Mouse (Mus musculus) hindbrain, postnatal 0 days (tissue): Measurements from ENCODE around the gene Frem3. TPM values are rescaled to one million over a fixed set of nuclear protein-coding genes. Genes with fewer than 3 reads are reported as not detected.
A peak's percentile ranks its signal among the peaks of the same experiment; 100 is the strongest.

ENCODE experiments used
- ATAC-seq: fragments of 200-750 bp; cut with Nextera tagmentation; 2 replicates; pipeline ENCODE4 v1.8.0; 2017; ENCODE audit warnings: mild to moderate bottlenecking, moderate TSS enrichment, moderate library complexity
- DNase-seq: peaks from one replicate; pipeline ENCODE4 v3.0.0-alpha.2; 2015; ENCODE audit warnings: low spot score
- H3K27ac ChIP-seq: fragments of 300-500 bp; sonication (generic); 2 replicates; pipeline ENCODE4 v1.5.1; 2014; ENCODE audit warnings: mild to moderate bottlenecking
- H3K27me3 ChIP-seq: fragments of 300-500 bp; sonication (generic); 2 replicates; pipeline ENCODE4 v1.6.1; 2014; ENCODE audit warnings: low read length, mixed read lengths; ENCODE audit not compliant: insufficient read depth
- H3K36me3 ChIP-seq: fragments of 300-500 bp; sonication (generic); 2 replicates; pipeline ENCODE4 v1.6.1; 2014; ENCODE audit warnings: low read length, mixed read lengths; ENCODE audit not compliant: insufficient read depth
- H3K4me1 ChIP-seq: fragments of 300-500 bp; sonication (generic); 2 replicates; pipeline ENCODE4 v1.6.1; 2014; ENCODE audit warnings: antibody characterized with exemption, low read length, mixed read lengths; ENCODE audit not compliant: insufficient read depth
- H3K4me2 ChIP-seq: fragments of 300-500 bp; sonication (generic); 2 replicates; pipeline ENCODE4 v1.6.1; 2014; ENCODE audit warnings: low read depth, mild to moderate bottlenecking, low read length, moderate library complexity, mixed read lengths
- H3K4me3 ChIP-seq: fragments of 300-500 bp; sonication (generic); 2 replicates; pipeline ENCODE4 v1.5.1; 2014; ENCODE audit warnings: low read length
- H3K9ac ChIP-seq: fragments of 300-500 bp; sonication (generic); replicated peaks from 2 replicates; pipeline ENCODE4 v1.6.1; 2014; ENCODE audit warnings: mild to moderate bottlenecking, low read length, moderate library complexity, mixed read lengths
- H3K9me3 ChIP-seq: fragments of 300-500 bp; sonication (generic); 2 replicates; pipeline ENCODE4 v1.6.1; 2016; ENCODE audit warnings: low read length, mixed read lengths
- CTCF ChIP-seq: IDR thresholded peaks from 2 replicates; pipeline ENCODE4 v1.5.1; 2016; ENCODE audit warnings: antibody characterized with exemption, control low read depth, low read depth
- WGBS: fragments of 180-500 bp; shearing (Covaris S2); extraction: QIAGEN DNeasy Blood & Tissue Kit; methylation state at CpG from one replicate; pipeline ENCODE4 v1.1.7; 2014; 5-methylcytosine and 5-hydroxymethylcytosine counted together
- polyA plus RNA-seq: library from polyadenylated mRNA; unstranded; fragments of >200 nt; fragmentation: Nextera tagmentation; extraction: Ambion mirVana; gene quantifications from 2 replicates; pipeline ENCODE4 v1.2.1, GENCODE M21; 2015
- total RNA-seq: library from RNA; depleted of rRNA; stranded (reverse); fragments of >200 nt; gene quantifications from 2 replicates; pipeline ENCODE4 v1.2.3, GENCODE M21; 2014

Gene Frem3
- total and polyA plus RNA-seq, 2 experiments from 2014 or later: 0.25 to 0.58 TPM

DNA sequence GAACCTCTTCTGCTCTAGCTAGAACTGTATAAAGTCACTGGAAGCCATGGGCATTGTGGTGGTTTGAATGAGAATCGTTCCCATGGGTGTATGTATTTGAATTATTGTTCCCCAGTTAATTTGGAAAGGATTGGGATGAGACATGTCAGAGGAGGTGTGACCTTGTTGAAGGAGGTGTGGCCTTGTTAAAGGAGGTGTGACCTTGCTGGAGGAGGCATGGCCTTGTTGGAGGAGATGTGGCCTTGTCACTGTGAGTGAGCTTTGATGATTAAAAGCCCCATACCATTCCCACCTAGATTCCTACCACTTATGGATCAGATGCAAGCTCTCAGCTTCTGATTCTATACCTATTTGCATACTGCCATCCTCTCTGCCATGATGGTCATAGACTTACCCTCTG is 31.8 kb upstream of the Frem3 start:
- no peaks in the 10 kb centered on the region for H3K36me3 ChIP-seq
- TF ChIP-seq CTCF: no peak
- no peaks in the 10 kb centered on the region for H3K27me3 ChIP-seq
- H3K4me3 ChIP-seq: no peak overlapping the region
- DNase-seq (no peak), ATAC-seq (no peak)
- 89% methylated on average over 1 of the region's 1 CpGs for WGBS
- no peak overlapping the region for H3K9ac ChIP-seq
- H3K9me3 ChIP-seq: no peaks in the 10 kb centered on the region
- no peaks in the 10 kb centered on the region for H3K4me1 ChIP-seq
- H3K4me2 ChIP-seq: no peak overlapping the region
- H3K27ac ChIP-seq: no peak overlapping the region

DNA sequence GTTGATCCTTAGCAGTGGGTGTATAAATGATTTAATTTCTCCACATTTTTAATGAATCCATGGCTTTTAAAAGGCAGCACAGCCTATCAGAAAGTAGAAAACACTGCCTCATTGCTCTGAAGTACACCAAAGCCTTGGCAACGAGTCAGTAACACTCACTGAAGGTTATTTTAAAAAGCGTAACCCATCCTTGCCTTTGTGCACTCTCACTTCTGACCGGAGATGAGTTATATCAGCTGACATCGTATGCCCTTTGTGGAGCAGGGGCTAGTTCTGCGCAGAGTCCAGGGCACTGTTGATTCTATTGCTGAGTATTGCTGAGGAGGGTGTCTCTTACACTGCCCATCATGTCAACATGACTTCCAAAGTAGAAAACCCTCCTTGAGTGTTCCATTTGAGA is 18.3 kb upstream of the Frem3 start:
- ATAC-seq (no peak), DNase-seq (no peak)
- Histone ChIP-seq H3K27me3 (no peaks in the 10 kb centered on the region), H3K4me3 (no peak overlapping the region), H3K4me2 (no peak overlapping the region), H3K4me1 (no peaks in the 10 kb centered on the region), H3K27ac (no peak overlapping the region), H3K36me3 (no peaks in the 10 kb centered on the region), H3K9me3 (no peaks in the 10 kb centered on the region), H3K9ac (no peak overlapping the region)
- no peak for TF ChIP-seq CTCF
- 80% methylated on average over 5 of the region's 5 CpGs for WGBS

DNA sequence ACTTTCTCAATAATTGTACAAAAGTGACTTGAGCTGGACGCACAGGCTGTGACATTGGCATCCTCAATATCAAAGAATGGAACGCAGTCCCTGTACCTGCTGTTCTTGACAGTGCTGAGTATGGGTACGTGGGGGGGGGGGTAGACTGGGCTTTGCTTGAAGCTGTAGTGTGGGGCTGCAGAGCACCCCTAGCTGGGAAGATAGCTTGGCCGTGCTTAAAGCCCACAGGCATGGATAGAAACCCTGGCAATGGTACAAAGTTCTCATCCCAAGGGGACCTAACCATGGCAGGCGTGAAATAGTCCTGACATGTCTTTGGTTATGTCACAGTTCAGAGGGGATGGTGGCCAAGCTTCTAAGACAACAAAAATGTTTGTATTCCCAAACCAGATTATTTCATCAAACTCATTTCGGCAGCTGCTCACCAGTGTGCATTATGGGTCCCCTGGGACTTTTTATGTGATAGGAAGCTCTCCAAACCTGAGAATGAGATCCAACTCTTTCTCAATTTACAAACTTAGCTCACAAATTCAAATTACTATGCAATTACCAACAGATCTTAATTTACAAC is 10.2 kb upstream of the Frem3 start:
- H3K9me3 ChIP-seq: no peaks in the 10 kb centered on the region
- H3K4me3 ChIP-seq: no peak overlapping the region
- no peak overlapping the region for H3K27ac ChIP-seq
- H3K4me1 ChIP-seq: no peaks in the 10 kb centered on the region
- TF ChIP-seq CTCF: no peak
- ATAC-seq (peak; percentile 73), DNase-seq (peak; percentile 50)
- no peaks in the 10 kb centered on the region for H3K36me3 ChIP-seq
- no peaks in the 10 kb centered on the region for H3K27me3 ChIP-seq
- no peak overlapping the region for H3K9ac ChIP-seq
- 46% methylated on average over 6 of the region's 6 CpGs for WGBS
- H3K4me2 ChIP-seq: no peak overlapping the region

DNA sequence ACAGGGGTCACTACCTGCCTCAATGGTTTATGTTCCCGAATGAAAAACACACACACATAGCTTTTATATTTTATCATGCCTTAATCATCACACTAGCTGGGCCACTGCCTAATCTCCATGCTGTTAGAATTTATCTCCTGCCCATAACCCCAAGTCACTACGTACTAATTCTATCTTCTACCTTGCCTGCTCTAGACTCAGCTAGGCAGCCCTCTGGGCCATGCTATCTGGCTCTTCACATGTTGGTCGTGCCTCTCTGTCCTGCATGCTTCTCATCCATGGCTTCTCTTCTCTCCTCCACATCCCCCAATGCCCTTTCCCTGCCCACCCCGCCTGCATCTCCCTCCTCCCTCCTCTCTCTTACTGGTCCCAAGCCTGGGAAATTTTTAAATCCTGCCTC is 9.0 kb upstream of the Frem3 start:
- DNase-seq: no peak
- H3K9me3 ChIP-seq: no peaks in the 10 kb centered on the region
- no peaks in the 10 kb centered on the region for H3K36me3 ChIP-seq
- H3K4me3 ChIP-seq: no peak overlapping the region
- H3K4me2 ChIP-seq: no peak overlapping the region
- no peak overlapping the region for H3K27ac ChIP-seq
- ATAC-seq: no peak
- H3K9ac ChIP-seq: no peak overlapping the region
- no peaks in the 10 kb centered on the region for H3K27me3 ChIP-seq
- H3K4me1 ChIP-seq: no peaks in the 10 kb centered on the region
- no peak for TF ChIP-seq CTCF
- WGBS: 76% methylated on average over 4 of the region's 4 CpGs

DNA sequence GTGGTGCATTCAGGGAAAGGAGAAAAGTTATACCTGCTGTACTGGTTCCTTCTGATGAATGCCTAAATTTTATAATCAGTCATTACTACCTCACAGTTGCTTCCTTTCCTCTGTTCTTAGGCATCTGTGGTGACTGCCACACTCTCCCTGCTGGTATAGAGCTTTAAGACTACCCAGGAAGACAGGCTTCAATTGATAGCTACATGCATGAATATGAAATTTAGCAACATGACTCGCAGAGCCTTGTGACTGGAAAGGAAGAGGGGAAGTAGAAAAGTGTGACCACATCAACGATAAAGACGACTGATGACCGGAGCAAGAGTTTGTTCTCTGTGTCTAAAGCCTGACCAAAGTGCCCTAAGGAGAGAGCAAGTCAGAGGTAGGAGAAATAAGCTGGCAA is 3.8 kb upstream of the Frem3 start:
- Histone ChIP-seq H3K36me3 (no peaks in the 10 kb centered on the region), H3K27ac (no peak overlapping the region), H3K27me3 (peaks cover 6% of the 10 kb centered on the region; the same call in 1 of the 2 replicates), H3K9ac (no peak overlapping the region), H3K9me3 (no peaks in the 10 kb centered on the region), H3K4me3 (no peak overlapping the region), H3K4me1 (no peaks in the 10 kb centered on the region), H3K4me2 (no peak overlapping the region)
- no peak for TF ChIP-seq CTCF
- DNase-seq (no peak), ATAC-seq (no peak)
- 94% methylated on average over 4 of the region's 4 CpGs for WGBS

DNA sequence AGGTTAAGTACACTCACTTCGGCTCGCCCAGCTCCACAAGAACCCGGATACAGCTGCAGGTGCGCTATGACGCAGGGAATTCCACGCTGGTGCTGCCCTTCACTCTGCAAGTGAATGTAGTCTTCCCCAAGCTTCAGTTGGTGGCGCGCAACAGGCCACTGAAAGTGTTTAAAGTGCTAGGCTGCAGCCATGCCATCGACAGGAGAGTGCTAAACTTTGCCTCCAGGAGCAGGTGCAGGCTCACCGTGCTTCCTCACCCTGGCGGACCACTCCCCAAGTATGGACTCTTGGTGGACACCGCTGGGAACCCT is 516 bp downstream of the Frem3 start:
- DNase-seq: peak; percentile 57
- Histone ChIP-seq H3K36me3 (no peaks in the 10 kb centered on the region), H3K4me1 (no peaks in the 10 kb centered on the region), H3K4me3 (peak overlapping the region; percentile 37), H3K4me2 (peak overlapping the region; percentile 75), H3K27me3 (peaks cover 6% of the 10 kb centered on the region; the same call in 1 of the 2 replicates), H3K27ac (no peak overlapping the region), H3K9me3 (no peaks in the 10 kb centered on the region), H3K9ac (no peak overlapping the region)
- ATAC-seq: peak; percentile 45; the same call in 1 of the 2 replicates
- no peak for TF ChIP-seq CTCF
- 5% methylated on average over 12 of the region's 12 CpGs for WGBS

DNA sequence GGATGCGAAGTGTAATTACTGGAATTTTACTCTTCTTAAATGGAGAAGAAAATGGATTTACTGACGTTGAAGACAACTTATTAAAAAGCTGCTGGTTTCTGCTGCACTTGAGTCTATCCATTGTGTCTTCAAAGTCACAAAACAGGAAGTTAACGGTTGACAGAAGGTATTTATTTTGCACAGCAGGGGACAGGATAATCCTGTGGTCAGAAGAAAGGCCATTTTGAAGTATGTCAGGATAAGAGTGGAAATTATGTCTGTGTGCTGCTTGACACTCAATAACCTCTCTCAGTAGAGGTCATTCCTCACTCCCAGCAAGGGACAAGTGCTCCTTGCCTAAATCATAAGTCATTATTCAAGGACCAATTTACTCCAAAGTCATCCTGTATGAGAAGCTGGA is 8.9 kb downstream of the Frem3 start:
- no peak overlapping the region for H3K27ac ChIP-seq
- H3K27me3 ChIP-seq: no peaks in the 10 kb centered on the region
- H3K4me3 ChIP-seq: no peak overlapping the region
- 46% methylated on average over 3 of the region's 3 CpGs for WGBS
- TF ChIP-seq CTCF: no peak
- no peaks in the 10 kb centered on the region for H3K4me1 ChIP-seq
- no peaks in the 10 kb centered on the region for H3K9me3 ChIP-seq
- no peak overlapping the region for H3K9ac ChIP-seq
- no peaks in the 10 kb centered on the region for H3K36me3 ChIP-seq
- no peak for DNase-seq
- ATAC-seq: no peak
- no peak overlapping the region for H3K4me2 ChIP-seq
